Mouse (Mus musculus) kidney, postnatal 4 days (tissue): ENCODE measurements around the gene Lgals2.

ENCODE experiments used
- DNase-seq, 2 experiments: peaks; one replicate each; pipeline ENCODE4 v3.0.0; 2021; ENCODE audit warnings: mixed read lengths in 2 of 2

Lgals2 gene

DNA sequence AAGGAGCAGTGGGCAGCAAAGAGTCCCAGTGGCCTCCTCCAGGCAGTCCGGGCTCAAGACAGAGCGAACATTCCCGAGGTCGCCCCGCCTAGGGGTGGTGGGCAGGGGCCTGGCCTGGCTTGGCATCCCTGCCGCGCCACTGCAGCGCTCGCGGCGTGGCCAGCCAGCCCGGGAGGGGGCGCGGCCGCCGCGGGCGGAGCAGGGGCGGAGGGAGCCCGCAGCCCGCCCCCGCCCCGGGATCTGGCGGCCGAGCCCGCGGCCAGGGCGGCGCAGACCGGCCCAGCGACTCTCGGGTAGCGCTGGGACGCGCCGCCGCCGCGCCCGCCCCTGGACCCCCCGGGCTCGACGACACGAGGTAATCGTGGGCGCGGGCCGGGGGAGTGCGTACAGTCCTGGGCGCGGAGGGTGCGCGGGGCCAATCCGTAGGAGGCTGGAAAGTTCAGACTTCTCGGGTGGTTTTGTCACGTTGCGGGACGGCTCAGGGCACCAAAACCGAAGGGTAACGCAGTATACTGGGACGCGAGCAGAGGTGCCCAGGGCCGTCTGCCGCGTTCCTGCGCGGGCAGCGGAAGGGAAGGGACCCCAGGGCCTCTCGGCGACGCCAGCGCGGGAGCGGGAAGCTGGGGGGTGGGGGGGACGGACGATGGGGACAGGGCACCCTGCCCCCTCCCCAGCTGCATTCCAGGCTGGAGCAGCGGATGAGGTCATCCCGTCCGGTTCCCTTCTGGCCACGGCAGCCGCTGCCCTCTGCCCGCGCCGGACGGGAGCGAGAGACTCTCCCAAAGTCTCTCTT is 12.8 kb downstream of the Lgals2 start, which contains the start of gene Cdc42ep1:
Cdc42ep1 (plus strand) TSS at position 254 of the 793 bp plus-strand sequence.
- peak; percentile 75 to 85 for DNase-seq

DNA sequence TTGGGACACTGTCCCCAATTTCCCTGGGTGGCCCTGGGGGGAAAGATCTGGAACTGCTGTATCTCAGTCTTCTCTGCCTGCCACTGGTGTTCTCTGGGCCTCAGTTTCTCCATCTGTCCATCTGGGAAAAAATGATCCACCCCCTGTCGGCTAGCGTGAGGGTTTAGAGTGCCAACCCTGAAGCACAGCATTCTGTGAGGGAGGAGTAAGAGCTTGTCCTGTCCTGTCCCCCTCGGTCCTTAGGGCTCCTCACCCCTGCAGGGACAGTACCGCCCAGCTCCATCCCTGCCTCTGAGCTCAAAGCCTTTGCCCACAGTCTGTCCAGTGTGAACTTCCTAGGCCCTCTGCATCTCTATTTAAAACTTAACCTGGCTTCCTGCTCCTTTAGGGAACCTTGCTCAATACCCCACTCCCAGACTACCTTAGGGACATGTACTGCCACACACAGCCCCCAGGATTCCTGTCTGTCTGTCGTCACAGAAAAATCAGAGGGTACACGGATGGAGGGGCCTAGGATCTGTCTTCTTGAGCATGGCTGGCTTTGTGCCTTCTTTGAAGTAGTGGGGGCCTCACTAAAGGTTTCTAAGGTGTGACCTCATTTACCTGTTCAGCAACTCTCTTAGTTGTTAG is 14.1 kb downstream of the Lgals2 start:
- no peak for DNase-seq

- peak in 1 of 2 experiments; percentile 15 for DNase-seq
These were observed 14.6 kb downstream of the Lgals2 start for GRCm38 (mm10) chr15:78840751-78841150.

GRCm38 (mm10) chr15:78840241-78840640 is 15.1 kb downstream of the Lgals2 start:
- peak in 1 of 2 experiments; percentile 47 for DNase-seq

- DNase-seq, result peak; percentile 56 to 68
These were observed 15.6 kb downstream of the Lgals2 start for GRCm38 (mm10) chr15:78839744-78840143.

DNA sequence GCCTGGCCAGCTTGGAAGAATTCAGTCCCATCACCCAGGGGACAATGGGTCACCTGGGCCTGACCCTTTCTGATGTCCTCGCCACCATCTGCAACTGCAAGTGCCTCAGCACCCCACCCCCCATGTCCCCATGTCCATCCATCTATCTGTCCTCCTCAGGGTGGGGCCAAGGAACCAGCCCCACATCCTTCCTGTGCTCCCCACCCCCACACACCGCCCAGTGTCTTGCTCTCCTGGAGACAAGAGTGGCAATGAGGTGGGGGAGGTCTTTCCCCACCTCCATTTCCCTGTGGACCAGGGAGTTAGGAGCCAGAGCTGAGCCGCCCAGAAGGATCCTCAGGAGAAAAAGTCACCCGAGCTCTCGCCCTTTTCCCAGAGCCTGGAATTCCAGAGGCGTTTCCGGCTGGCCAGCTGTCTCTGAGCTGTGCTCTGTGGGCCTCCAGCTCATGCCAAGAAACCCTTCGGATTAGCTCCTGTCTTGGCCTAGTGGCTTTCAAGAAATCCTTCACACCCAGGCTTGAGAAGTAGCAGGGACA is 19.2 kb downstream of the Lgals2 start:
- peak; percentile 75 to 84 for DNase-seq

DNA sequence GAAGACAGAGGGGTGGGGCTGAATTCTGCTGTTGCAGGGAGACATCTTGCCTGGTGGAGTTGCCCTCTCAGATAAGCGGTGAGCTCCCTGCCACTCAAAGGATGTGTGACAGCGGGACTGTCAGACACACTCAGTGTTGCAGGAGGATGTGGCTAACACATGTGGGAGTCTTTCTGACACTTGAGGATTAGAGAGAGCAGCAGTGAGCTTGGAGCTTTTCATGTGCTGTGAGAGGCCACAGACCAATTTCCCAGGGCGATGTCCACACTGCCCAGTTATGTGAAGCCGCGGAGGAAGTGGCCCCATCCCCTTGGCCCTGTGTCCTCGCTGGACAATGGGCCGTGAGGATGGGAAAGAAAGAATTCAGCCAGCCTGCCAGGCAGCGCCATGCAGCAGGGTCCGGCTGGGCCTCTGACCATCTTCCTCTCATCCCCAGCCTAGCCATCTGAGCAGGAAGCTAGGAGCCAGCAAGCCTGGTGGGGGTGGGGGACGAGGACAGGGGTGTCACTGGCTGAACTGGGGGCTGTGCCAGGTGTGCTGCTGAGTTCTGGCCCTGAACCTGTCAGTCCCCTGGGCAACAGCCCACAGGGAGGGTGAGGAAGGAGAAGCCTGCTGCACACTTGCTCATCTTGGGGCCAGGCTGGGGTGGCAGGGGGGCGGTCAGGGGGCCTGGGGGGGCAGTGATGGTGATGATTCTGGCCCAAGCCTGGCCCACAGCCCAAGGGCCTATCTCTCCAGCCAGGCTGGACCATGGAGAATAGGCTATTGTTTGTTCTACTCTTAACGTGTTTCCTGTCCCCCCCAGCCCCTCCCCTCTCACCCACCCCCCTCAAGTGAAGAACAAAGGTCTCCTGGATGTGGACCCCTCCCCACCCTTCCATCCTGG is 19.9 kb downstream of the Lgals2 start:
- peak; percentile 65 to 79 for DNase-seq

DNA sequence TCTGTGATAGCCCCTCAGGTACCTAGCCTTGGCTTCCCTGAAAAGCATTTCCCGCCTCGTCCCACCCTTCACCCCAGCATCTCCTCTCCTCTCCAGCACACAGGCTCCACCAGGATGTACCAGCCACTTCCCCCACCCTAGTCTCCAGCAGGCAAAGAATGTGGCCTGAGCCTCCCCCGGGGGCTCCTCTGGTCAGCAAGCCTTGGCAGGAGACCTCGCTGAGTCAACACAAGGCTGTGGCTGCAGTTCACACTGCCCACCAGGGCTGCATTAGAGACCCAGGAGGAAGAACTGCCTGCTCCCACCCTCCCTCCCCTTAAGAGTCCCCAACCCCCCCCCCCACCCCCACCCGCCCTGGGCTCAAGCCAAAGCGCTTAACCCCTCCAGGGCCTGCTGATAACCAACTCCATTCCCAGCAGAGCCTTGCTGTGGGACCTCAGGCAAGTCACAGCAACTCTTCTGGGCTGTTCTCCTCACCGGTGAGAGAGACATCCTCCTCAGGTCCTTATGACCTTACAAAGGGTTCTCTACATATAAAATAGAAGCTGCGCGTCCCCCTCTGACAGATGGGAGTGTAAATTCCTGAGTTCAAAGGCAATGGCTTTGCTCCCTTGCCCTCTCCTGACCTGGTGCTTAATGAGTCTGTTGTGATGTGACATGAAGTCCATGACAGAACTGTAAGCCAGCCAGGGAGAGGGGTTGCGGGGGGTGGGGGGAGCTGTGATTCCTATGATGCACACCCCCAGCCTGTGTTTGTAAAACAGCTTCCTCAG is 20.9 kb downstream of the Lgals2 start:
- peak; percentile 69 to 82 for DNase-seq

DNA sequence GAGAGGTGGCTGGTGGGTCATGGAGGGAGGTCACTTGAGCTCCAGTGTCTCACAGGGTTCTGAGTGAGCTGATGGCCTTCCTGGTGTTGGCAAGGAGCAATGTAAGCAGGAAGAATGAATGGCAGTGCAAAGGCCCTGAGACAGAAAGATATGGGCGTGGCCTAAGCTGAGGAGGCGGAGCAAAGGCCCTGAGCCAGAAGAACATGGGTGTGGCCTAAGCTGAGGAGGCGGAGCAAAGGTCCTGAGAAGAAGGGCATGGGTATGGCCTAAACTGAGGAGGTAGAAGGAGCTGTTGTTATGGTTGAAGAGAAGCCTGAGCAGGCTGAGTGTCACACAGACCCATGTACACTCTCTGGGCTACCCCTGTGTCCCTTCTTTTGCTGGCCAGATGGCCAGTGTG is 21.7 kb downstream of the Lgals2 start:
- DNase-seq, result peak in 1 of 2 experiments; percentile 55

DNA sequence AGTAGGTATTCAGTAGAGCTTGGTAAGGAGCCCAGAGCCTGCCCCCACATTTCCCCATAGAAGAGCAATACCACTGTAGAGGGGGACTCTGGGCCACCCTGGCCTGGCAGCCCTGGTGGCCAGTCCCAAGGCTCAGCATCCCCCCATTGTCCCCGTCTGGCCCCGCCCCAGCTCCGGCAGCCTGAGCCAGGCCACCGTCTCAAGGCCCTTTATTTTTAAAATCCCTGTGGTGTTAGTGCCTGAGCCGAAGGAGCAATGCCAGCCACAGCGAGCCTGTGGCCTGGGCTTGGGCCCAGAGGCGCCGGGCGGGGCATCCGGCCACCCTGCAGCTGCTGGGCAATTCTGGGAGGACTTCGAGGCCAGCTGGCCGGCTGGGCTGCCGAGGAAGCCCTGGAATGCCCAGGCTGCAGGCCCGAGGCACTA is 22.6 kb downstream of the Lgals2 start:
- DNase-seq, result peak; percentile 82 to 90

GRCm38 (mm10) chr15:78831720-78832657 is 23.3 kb downstream of the Lgals2 start:
- peak; percentile 77 to 88 for DNase-seq

DNA sequence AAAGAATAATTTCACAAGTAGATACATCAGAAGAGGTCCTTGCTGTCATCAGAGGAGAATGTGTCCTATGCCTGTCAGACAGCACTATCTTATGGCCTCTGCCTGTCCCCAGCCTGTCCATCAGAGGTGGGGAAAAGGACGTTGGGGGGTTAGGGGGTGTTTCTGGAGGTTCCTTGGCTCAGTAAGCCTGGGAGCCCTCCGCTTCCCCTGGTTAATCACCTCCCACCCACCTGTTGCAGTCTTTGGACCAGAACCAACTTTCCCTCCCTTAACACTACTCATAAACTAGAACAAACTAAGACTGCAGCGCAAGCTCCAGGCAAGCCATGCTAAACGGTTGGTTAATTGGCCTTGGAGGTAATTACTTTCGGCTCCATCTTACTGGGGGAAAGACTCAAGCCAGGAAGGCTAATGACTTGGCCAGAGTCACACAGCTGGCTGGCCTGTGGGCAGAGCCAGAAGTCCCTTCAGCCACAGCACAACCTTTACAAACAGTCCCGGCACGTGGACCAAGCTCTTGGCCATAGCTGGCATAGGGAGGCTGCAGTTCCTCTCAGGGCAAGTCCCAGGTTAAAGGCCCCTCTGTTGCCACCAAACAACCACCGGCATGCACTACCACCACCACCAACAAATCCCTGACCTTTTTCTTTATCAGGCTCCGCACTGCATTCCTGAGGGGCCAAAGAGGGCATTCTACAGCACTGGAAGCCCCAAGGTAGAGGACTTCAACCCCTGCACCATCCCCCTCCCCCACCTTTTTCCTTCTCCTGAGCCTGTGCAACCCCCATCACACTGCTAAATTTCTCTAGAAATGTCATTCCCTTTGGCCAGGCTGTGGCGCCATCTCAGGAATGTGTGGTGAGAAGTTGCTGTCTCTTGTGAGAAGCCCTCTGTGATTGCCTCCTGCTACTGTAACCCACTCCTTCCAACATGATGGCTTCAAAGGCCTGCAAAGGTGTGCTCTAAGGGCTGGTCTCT is 24.3 kb downstream of the Lgals2 start:
- peak in 1 of 2 experiments; percentile 53 for DNase-seq

GRCm38 (mm10) chr15:78829636-78830035 is 25.7 kb downstream of the Lgals2 start:
- DNase-seq, result no peak

DNA sequence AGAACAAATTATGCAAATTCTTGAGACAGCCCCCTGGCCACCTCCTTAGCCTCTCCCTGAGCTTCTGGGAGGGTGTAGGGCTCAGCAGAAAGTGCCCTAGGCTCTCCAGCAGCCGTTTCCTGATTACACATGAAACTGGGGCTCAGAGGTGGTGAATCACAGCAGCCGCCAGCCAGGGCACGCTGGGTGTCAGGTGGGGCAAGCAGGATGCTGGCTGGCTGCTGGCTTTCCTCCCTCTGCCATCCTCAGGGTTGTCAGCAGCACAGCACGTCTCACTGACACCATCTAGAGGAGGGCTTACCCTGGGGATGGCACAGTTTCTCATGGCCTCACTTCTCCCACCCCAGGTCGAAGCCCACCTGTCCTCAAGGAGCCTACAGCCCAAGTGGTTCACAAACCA is 27.0 kb downstream of the Lgals2 start:
- peak in 1 of 2 experiments; percentile 44 for DNase-seq

DNA sequence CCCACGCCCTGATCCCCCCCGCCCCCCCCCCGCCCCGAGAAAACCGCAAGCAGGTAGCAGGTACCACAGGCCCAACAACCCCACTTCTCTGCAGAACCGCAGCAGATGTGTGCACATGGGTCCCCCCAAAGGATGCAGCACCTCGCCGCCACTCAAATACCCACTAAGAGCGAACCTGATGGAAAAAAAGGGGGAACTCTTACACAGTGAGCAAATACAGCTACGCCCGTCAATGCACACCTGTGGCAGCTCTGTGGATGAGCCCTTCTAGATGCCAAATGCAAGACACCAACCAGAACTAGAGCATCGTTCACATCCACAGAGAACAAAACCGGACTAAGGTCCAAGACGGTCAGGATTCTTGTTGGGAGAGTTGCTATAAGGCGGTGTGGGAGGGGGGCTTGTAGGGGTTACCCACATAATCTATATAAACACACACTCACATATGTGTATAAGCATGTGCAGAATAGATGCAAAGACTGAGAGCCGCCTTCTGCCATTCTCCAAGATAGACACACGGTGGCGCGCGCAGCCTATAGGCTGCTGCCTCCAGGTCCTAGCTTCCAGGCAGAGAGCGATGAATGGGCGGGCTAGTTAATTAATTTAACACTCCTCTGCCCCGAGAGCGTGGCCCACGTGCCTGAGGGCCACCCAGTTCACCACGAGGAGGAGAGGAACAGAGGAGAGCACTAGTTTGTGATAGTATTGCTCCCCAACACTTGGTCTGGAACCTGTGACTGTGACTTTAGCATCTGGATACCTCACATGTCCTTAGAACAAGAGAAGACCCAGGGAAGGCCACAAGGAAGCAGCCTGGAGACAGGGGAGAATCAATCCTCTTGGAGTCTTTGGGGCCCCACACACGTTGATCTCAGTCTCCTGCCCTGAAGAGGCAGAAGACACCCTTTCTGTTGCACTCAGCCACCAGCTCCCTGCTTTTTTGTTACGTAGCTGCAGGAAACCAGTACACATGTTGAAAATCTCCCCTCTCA is 28.8 kb downstream of the Lgals2 start:
- peak; percentile 83 to 89 for DNase-seq

DNA sequence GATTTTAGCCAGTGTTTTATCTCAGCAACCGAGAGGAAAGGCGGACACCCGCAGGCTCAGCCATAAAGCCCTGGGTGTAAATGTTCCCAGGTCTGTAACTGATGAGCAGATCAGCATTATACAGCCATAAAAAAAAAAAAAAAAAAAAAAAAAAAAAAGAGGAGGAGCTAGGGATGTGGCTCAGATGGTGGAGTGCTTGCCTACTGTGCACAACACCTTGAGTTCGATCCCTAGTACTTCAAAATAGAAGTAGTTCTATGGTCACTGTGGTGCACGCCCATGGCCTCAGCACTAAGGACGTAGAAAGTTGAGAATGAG is 39.3 kb downstream of the Lgals2 start:
- no peak for DNase-seq

GRCm38 (mm10) chr15:78815314-78816073 is 39.8 kb downstream of the Lgals2 start:
- DNase-seq, result no peak

GRCm38 (mm10) chr15:78813603-78814002 is 41.7 kb downstream of the Lgals2 start:
- no peak for DNase-seq
